Mouse (Mus musculus): Measurements from ENCODE around the gene H2-Eb2. TPM values are rescaled to one million over a fixed set of nuclear protein-coding genes. Genes with fewer than 3 reads are reported as not detected.

H2-Eb2 gene
- polyA plus RNA-seq, 1 experiment from 2014 or later, result not detected

- H3K9me3 ChIP-seq, result no peaks in the 10 kb centered on the region
- WGBS, result 55% methylated on average over 3 of the region's 3 CpGs
- H3K4me3 ChIP-seq, result no peak overlapping the region
- H3K27me3 ChIP-seq (replicated peaks; ENCODE audit: low read depth, poor library complexity, severe bottlenecking), result no peaks in the 10 kb centered on the region
- no peaks in the 10 kb centered on the region for H3K4me1 ChIP-seq
- H3K27ac ChIP-seq (replicated peaks), result no peak overlapping the region
- no peaks in the 10 kb centered on the region for H3K36me3 ChIP-seq (replicated peaks)
- DNase-seq (ENCODE audit: low spot score), result no peak
Observed at GRCm38 (mm10) chr17:34340619-34341402, 15.3 kb downstream of the H2-Eb2 start.

- H3K27ac ChIP-seq (replicated peaks), result no peak overlapping the region
- H3K27me3 ChIP-seq (replicated peaks; ENCODE audit: low read depth, poor library complexity, severe bottlenecking), result no peaks in the 10 kb centered on the region
- no peak for DNase-seq (ENCODE audit: low spot score)
- H3K4me3 ChIP-seq, result no peak overlapping the region
- 86% methylated on average over 4 of the region's 4 CpGs for whole genome bisulfite sequencing
- H3K9me3 ChIP-seq, result no peaks in the 10 kb centered on the region
- no peaks in the 10 kb centered on the region for H3K36me3 ChIP-seq (replicated peaks)
- H3K4me1 ChIP-seq, result no peaks in the 10 kb centered on the region
Observed at GRCm38 (mm10) chr17:34344882-34345281, 19.4 kb downstream of the H2-Eb2 start.

- no peak for DNase-seq (ENCODE audit: low spot score)
- Histone ChIP-seq H3K27me3 (replicated peaks; ENCODE audit: low read depth, poor library complexity, severe bottlenecking) (no peaks in the 10 kb centered on the region), H3K27ac (replicated peaks) (no peak overlapping the region), H3K9me3 (no peaks in the 10 kb centered on the region), H3K36me3 (replicated peaks) (no peaks in the 10 kb centered on the region), H3K4me3 (no peak overlapping the region), H3K4me1 (no peaks in the 10 kb centered on the region)
- WGBS, result 85% methylated on average over 7 of the region's 7 CpGs
Observed at GRCm38 (mm10) chr17:34345486-34345885, 20.0 kb downstream of the H2-Eb2 start.

GRCm38 (mm10) chr17:34346041-34346440, 20.6 kb downstream of the H2-Eb2 start:
- Histone ChIP-seq H3K4me3 (no peak overlapping the region), H3K27me3 (replicated peaks; ENCODE audit: low read depth, poor library complexity, severe bottlenecking) (no peaks in the 10 kb centered on the region)
- WGBS, result 75% methylated on average over 3 of the region's 3 CpGs

GRCm38 (mm10) chr17:34347606-34348308, 22.3 kb downstream of the H2-Eb2 start:
- WGBS, result 76% methylated on average over 6 of the region's 6 CpGs
- H3K36me3 ChIP-seq (replicated peaks), result no peaks in the 10 kb centered on the region
- no peak for DNase-seq (ENCODE audit: low spot score)

More at GRCm38 (mm10) chr17:34346041-34346440, 20.6 kb downstream of the H2-Eb2 start:
- Histone ChIP-seq H3K9me3 (no peaks in the 10 kb centered on the region), H3K36me3 (replicated peaks) (no peaks in the 10 kb centered on the region), H3K27ac (replicated peaks) (no peak overlapping the region), H3K4me1 (no peaks in the 10 kb centered on the region)
- DNase-seq (ENCODE audit: low spot score), result no peak

GRCm38 (mm10) chr17:34349429-34349828, 24.0 kb downstream of the H2-Eb2 start:
- Histone ChIP-seq H3K27ac (replicated peaks) (no peak overlapping the region), H3K4me3 (no peak overlapping the region), H3K9me3 (no peaks in the 10 kb centered on the region), H3K27me3 (replicated peaks; ENCODE audit: low read depth, poor library complexity, severe bottlenecking) (no peaks in the 10 kb centered on the region), H3K36me3 (replicated peaks) (no peaks in the 10 kb centered on the region), H3K4me1 (no peaks in the 10 kb centered on the region)
- WGBS, result 4% methylated on average over 4 of the region's 4 CpGs
- peak; percentile 76 for DNase-seq (ENCODE audit: low spot score)

More at GRCm38 (mm10) chr17:34347606-34348308, 22.3 kb downstream of the H2-Eb2 start:
- Histone ChIP-seq H3K27ac (replicated peaks) (no peak overlapping the region), H3K9me3 (no peaks in the 10 kb centered on the region), H3K4me1 (no peaks in the 10 kb centered on the region), H3K27me3 (replicated peaks; ENCODE audit: low read depth, poor library complexity, severe bottlenecking) (no peaks in the 10 kb centered on the region), H3K4me3 (no peak overlapping the region)

GRCm38 (mm10) chr17:34354539-34354938, 29.1 kb downstream of the H2-Eb2 start, which contains the start of gene Btnl2:
Gene Btnl2 (plus strand): TSS chr17:34354822.
- no peak for DNase-seq (ENCODE audit: low spot score)
- Histone ChIP-seq H3K4me1 (no peaks in the 10 kb centered on the region), H3K4me3 (no peak within 1 kb of the TSS), H3K27me3 (replicated peaks; ENCODE audit: low read depth, poor library complexity, severe bottlenecking) (no peaks in the 10 kb centered on the region), H3K27ac (replicated peaks) (no peak within 1 kb of the TSS), H3K36me3 (replicated peaks) (no peaks in the 10 kb centered on the region), H3K9me3 (no peaks in the 10 kb centered on the region)
- WGBS, result 86% methylated on average over 5 of the region's 5 CpGs

GRCm38 (mm10) chr17:34354940-34355339, 29.5 kb downstream of the H2-Eb2 start:
- Histone ChIP-seq H3K27me3 (replicated peaks; ENCODE audit: low read depth, poor library complexity, severe bottlenecking) (no peaks in the 10 kb centered on the region), H3K4me3 (no peak overlapping the region), H3K4me1 (no peaks in the 10 kb centered on the region), H3K9me3 (no peaks in the 10 kb centered on the region), H3K36me3 (replicated peaks) (no peaks in the 10 kb centered on the region), H3K27ac (replicated peaks) (no peak overlapping the region)
- 98% methylated on average over 1 of the region's 1 CpGs for WGBS
- DNase-seq (ENCODE audit: low spot score), result no peak

GRCm38 (mm10) chr17:34362954-34363546, 37.6 kb downstream of the H2-Eb2 start:
- no peaks in the 10 kb centered on the region for H3K9me3 ChIP-seq
- H3K4me3 ChIP-seq, result no peak overlapping the region
- 87% methylated on average over 15 of the region's 15 CpGs for WGBS
- H3K4me1 ChIP-seq, result no peaks in the 10 kb centered on the region
- no peaks in the 10 kb centered on the region for H3K36me3 ChIP-seq (replicated peaks)
- DNase-seq (ENCODE audit: low spot score), result no peak
- H3K27ac ChIP-seq (replicated peaks), result no peak overlapping the region
- H3K27me3 ChIP-seq (replicated peaks; ENCODE audit: low read depth, poor library complexity, severe bottlenecking), result no peaks in the 10 kb centered on the region

GRCm38 (mm10) chr17:34363676-34364310, 38.3 kb downstream of the H2-Eb2 start:
- Histone ChIP-seq H3K4me1 (no peaks in the 10 kb centered on the region), H3K36me3 (replicated peaks) (no peaks in the 10 kb centered on the region), H3K4me3 (no peak overlapping the region), H3K27ac (replicated peaks) (no peak overlapping the region), H3K27me3 (replicated peaks; ENCODE audit: low read depth, poor library complexity, severe bottlenecking) (no peaks in the 10 kb centered on the region), H3K9me3 (no peaks in the 10 kb centered on the region)
- 87% methylated on average over 3 of the region's 3 CpGs for WGBS
- DNase-seq (ENCODE audit: low spot score), result no peak

GRCm38 (mm10) chr17:34365031-34365430, 39.6 kb downstream of the H2-Eb2 start:
- 72% methylated on average over 10 of the region's 10 CpGs for WGBS
- Histone ChIP-seq H3K4me3 (no peak overlapping the region), H3K36me3 (replicated peaks) (no peaks in the 10 kb centered on the region), H3K9me3 (no peaks in the 10 kb centered on the region), H3K27ac (replicated peaks) (no peak overlapping the region), H3K27me3 (replicated peaks; ENCODE audit: low read depth, poor library complexity, severe bottlenecking) (no peaks in the 10 kb centered on the region), H3K4me1 (no peaks in the 10 kb centered on the region)
- no peak for DNase-seq (ENCODE audit: low spot score)

GRCm38 (mm10) chr17:34370563-34370962, 45.1 kb downstream of the H2-Eb2 start:
- WGBS, result 87% methylated on average over 4 of the region's 4 CpGs
- no peaks in the 10 kb centered on the region for H3K9me3 ChIP-seq
- H3K36me3 ChIP-seq (replicated peaks), result no peaks in the 10 kb centered on the region
- no peaks in the 10 kb centered on the region for H3K27me3 ChIP-seq (replicated peaks; ENCODE audit: low read depth, poor library complexity, severe bottlenecking)
- DNase-seq (ENCODE audit: low spot score), result no peak
- no peaks in the 10 kb centered on the region for H3K4me1 ChIP-seq
- no peak overlapping the region for H3K4me3 ChIP-seq
- H3K27ac ChIP-seq (replicated peaks), result no peak overlapping the region

Data from embryonic facial prominence, embryonic 10.5 days (tissue).